Mouse (Mus musculus) right cerebral cortex, postnatal 25 days (tissue): Measurements from ENCODE around the gene Fign.

Source experiments
- DNase-seq: peaks from one replicate; pipeline ENCODE4 v3.0.0; 2022

Fign gene

GRCm38 (mm10) chr2:64097937-64098617 is at the start of gene Fign:
Gene Fign, minus strand, starts transcription at chr2:64098038.
- DNase-seq, result peak; percentile 69

- no peak for DNase-seq
Observed at GRCm38 (mm10) chr2:64133597-64133996, 35.8 kb upstream of the Fign start.

GRCm38 (mm10) chr2:64120495-64120894 is 22.7 kb upstream of the Fign start:
- no peak for DNase-seq

- DNase-seq, result no peak
Observed at GRCm38 (mm10) chr2:64116613-64117012, 18.8 kb upstream of the Fign start.

GRCm38 (mm10) chr2:64111133-64111532 is 13.3 kb upstream of the Fign start:
- DNase-seq, result no peak

GRCm38 (mm10) chr2:64109860-64110259 is 12.0 kb upstream of the Fign start:
- DNase-seq, result no peak

- DNase-seq, result no peak
Observed at GRCm38 (mm10) chr2:64108040-64108439, 10.2 kb upstream of the Fign start.

GRCm38 (mm10) chr2:64098618-64099320 is 931 bp upstream of the Fign start:
- no peak for DNase-seq

GRCm38 (mm10) chr2:64096721-64097411 is 972 bp downstream of the Fign start:
- DNase-seq, result no peak

GRCm38 (mm10) chr2:64096176-64096575 is 1.7 kb downstream of the Fign start:
- no peak for DNase-seq

GRCm38 (mm10) chr2:64095561-64095960 is 2.3 kb downstream of the Fign start:
- no peak for DNase-seq

- DNase-seq, result no peak
Observed at GRCm38 (mm10) chr2:64093087-64093486, 4.8 kb downstream of the Fign start.

GRCm38 (mm10) chr2:64083853-64084427 is 13.9 kb downstream of the Fign start:
- no peak for DNase-seq

- DNase-seq, result no peak
Observed at GRCm38 (mm10) chr2:64079765-64080164, 18.1 kb downstream of the Fign start.

- no peak for DNase-seq
Observed at GRCm38 (mm10) chr2:64078551-64078950, 19.3 kb downstream of the Fign start.

GRCm38 (mm10) chr2:64077846-64078245 is 20.0 kb downstream of the Fign start:
- no peak for DNase-seq

- no peak for DNase-seq
Observed at GRCm38 (mm10) chr2:64075873-64076272, 22.0 kb downstream of the Fign start.

- no peak for DNase-seq
Observed at GRCm38 (mm10) chr2:64074602-64075389, 23.0 kb downstream of the Fign start.

- DNase-seq, result no peak
Observed at GRCm38 (mm10) chr2:64072158-64072557, 25.7 kb downstream of the Fign start.

- no peak for DNase-seq
Observed at GRCm38 (mm10) chr2:64069950-64070695, 27.7 kb downstream of the Fign start.

- no peak for DNase-seq
Observed at GRCm38 (mm10) chr2:64065511-64065910, 32.3 kb downstream of the Fign start.

- DNase-seq, result no peak
Observed at GRCm38 (mm10) chr2:64059477-64059876, 38.4 kb downstream of the Fign start.
